Mouse (Mus musculus): Measurements from ENCODE around the gene Brwd1. TPM values are rescaled to one million over a fixed set of nuclear protein-coding genes. Genes with fewer than 3 reads are reported as not detected.
"Not testable (repeated sequence)": the region's sequence is repeated elsewhere in the genome, so short reads cannot be mapped to it uniquely, and the experiment has no call there.

The Brwd1 gene
- polyA plus RNA-seq, 1 experiment from 2014 or later = 240 TPM

GRCm38 (mm10) chr16:96009124-96009523 lies 73.2 kb downstream of the Brwd1 start:
- H3K9me3 ChIP-seq (ENCODE audit: control insufficient read depth, low read length); H3K27me3 ChIP-seq (ENCODE audit: control insufficient read depth, insufficient read depth, low read length); DNase-seq (ENCODE audit: low spot score); ATAC-seq (ENCODE audit: low FRiP score); H3K9ac ChIP-seq (ENCODE audit: low read depth, low read length); H3K4me1 ChIP-seq (replicated peaks; ENCODE audit: control insufficient read depth, insufficient read depth, low read length); H3K27ac ChIP-seq (ENCODE audit: low read depth, low read length); H3K36me3 ChIP-seq (ENCODE audit: control insufficient read depth, insufficient read depth, low read length); H3K4me3 ChIP-seq (ENCODE audit: low read depth, low read length); H3K4me2 ChIP-seq (replicated peaks; ENCODE audit: low read depth, low read length): not testable (repeated sequence)
- WGBS = no CpG with 5 or more reads among the region's 10 CpGs

GRCm38 (mm10) chr16:96004278-96004677 lies 78.0 kb downstream of the Brwd1 start:
- not testable (repeated sequence) for H3K9me3 ChIP-seq (ENCODE audit: control insufficient read depth, low read length); H3K27ac ChIP-seq (ENCODE audit: low read depth, low read length); H3K4me3 ChIP-seq (ENCODE audit: low read depth, low read length); H3K27me3 ChIP-seq (ENCODE audit: control insufficient read depth, insufficient read depth, low read length); H3K9ac ChIP-seq (ENCODE audit: low read depth, low read length); H3K4me2 ChIP-seq (replicated peaks; ENCODE audit: low read depth, low read length); DNase-seq (ENCODE audit: low spot score); H3K4me1 ChIP-seq (replicated peaks; ENCODE audit: control insufficient read depth, insufficient read depth, low read length); ATAC-seq (ENCODE audit: low FRiP score)
- peaks cover 13% of the 10 kb centered on the region; the same call in 1 of the 2 replicates for H3K36me3 ChIP-seq (ENCODE audit: control insufficient read depth, insufficient read depth, low read length)
- WGBS = no CpG with 5 or more reads among the region's 10 CpGs

- Histone ChIP-seq H3K36me3 (ENCODE audit: control insufficient read depth, insufficient read depth, low read length) (peaks cover 10% of the 10 kb centered on the region; the same call in 1 of the 2 replicates), H3K27me3 (ENCODE audit: control insufficient read depth, insufficient read depth, low read length) (no peaks in the 10 kb centered on the region), H3K4me2 (replicated peaks; ENCODE audit: low read depth, low read length) (no peak overlapping the region), H3K27ac (ENCODE audit: low read depth, low read length) (no peak overlapping the region), H3K4me1 (replicated peaks; ENCODE audit: control insufficient read depth, insufficient read depth, low read length) (no peaks in the 10 kb centered on the region), H3K4me3 (ENCODE audit: low read depth, low read length) (no peak overlapping the region), H3K9ac (ENCODE audit: low read depth, low read length) (no peak overlapping the region), H3K9me3 (ENCODE audit: control insufficient read depth, low read length) (no peaks in the 10 kb centered on the region)
- WGBS = 91% methylated on average over 5 of the region's 5 CpGs
- ATAC-seq (ENCODE audit: low FRiP score) = no peak
- DNase-seq (ENCODE audit: low spot score) = no peak
These were observed 83.0 kb downstream of the Brwd1 start for GRCm38 (mm10) chr16:95999291-95999690.

- H3K4me1 ChIP-seq (replicated peaks; ENCODE audit: control insufficient read depth, insufficient read depth, low read length) = no peaks in the 10 kb centered on the region
- H3K9me3 ChIP-seq (ENCODE audit: control insufficient read depth, low read length) = no peaks in the 10 kb centered on the region
- no peaks in the 10 kb centered on the region for H3K27me3 ChIP-seq (ENCODE audit: control insufficient read depth, insufficient read depth, low read length)
- H3K27ac ChIP-seq (ENCODE audit: low read depth, low read length) = no peak overlapping the region
- H3K4me2 ChIP-seq (replicated peaks; ENCODE audit: low read depth, low read length) = no peak overlapping the region
- H3K36me3 ChIP-seq (ENCODE audit: control insufficient read depth, insufficient read depth, low read length) = no peaks in the 10 kb centered on the region; the same call in 1 of the 2 replicates
- no peak overlapping the region for H3K4me3 ChIP-seq (ENCODE audit: low read depth, low read length)
- ATAC-seq (ENCODE audit: low FRiP score) (no peak), DNase-seq (ENCODE audit: low spot score) (no peak)
- no peak overlapping the region for H3K9ac ChIP-seq (ENCODE audit: low read depth, low read length)
- WGBS = 81% methylated on average over 7 of the region's 7 CpGs
These were observed 86.2 kb downstream of the Brwd1 start for GRCm38 (mm10) chr16:95996156-95996555.

GRCm38 (mm10) chr16:95994576-95994975 lies 87.8 kb downstream of the Brwd1 start:
- not testable (repeated sequence) for H3K4me2 ChIP-seq (replicated peaks; ENCODE audit: low read depth, low read length); H3K36me3 ChIP-seq (ENCODE audit: control insufficient read depth, insufficient read depth, low read length); H3K9ac ChIP-seq (ENCODE audit: low read depth, low read length); H3K4me3 ChIP-seq (ENCODE audit: low read depth, low read length); H3K9me3 ChIP-seq (ENCODE audit: control insufficient read depth, low read length); H3K27ac ChIP-seq (ENCODE audit: low read depth, low read length); H3K4me1 ChIP-seq (replicated peaks; ENCODE audit: control insufficient read depth, insufficient read depth, low read length); DNase-seq (ENCODE audit: low spot score); ATAC-seq (ENCODE audit: low FRiP score); H3K27me3 ChIP-seq (ENCODE audit: control insufficient read depth, insufficient read depth, low read length)
- 88% methylated on average over 4 of the region's 4 CpGs for WGBS

- Histone ChIP-seq H3K27me3 (ENCODE audit: control insufficient read depth, insufficient read depth, low read length) (no peaks in the 10 kb centered on the region), H3K4me2 (replicated peaks; ENCODE audit: low read depth, low read length) (no peak overlapping the region), H3K9ac (ENCODE audit: low read depth, low read length) (no peak overlapping the region), H3K9me3 (ENCODE audit: control insufficient read depth, low read length) (no peaks in the 10 kb centered on the region), H3K36me3 (ENCODE audit: control insufficient read depth, insufficient read depth, low read length) (no peaks in the 10 kb centered on the region; the same call in 1 of the 2 replicates), H3K4me1 (replicated peaks; ENCODE audit: control insufficient read depth, insufficient read depth, low read length) (no peaks in the 10 kb centered on the region), H3K27ac (ENCODE audit: low read depth, low read length) (no peak overlapping the region), H3K4me3 (ENCODE audit: low read depth, low read length) (no peak overlapping the region)
- ATAC-seq (ENCODE audit: low FRiP score) (no peak), DNase-seq (ENCODE audit: low spot score) (no peak)
- 67% methylated on average over 5 of the region's 5 CpGs for WGBS
These were observed 89.7 kb downstream of the Brwd1 start for GRCm38 (mm10) chr16:95992596-95992995.

- Histone ChIP-seq H3K9me3 (ENCODE audit: control insufficient read depth, low read length) (no peaks in the 10 kb centered on the region), H3K36me3 (ENCODE audit: control insufficient read depth, insufficient read depth, low read length) (no peaks in the 10 kb centered on the region), H3K9ac (ENCODE audit: low read depth, low read length) (peak overlapping the region; percentile 81), H3K27ac (ENCODE audit: low read depth, low read length) (peak overlapping the region; percentile 83), H3K4me2 (replicated peaks; ENCODE audit: low read depth, low read length) (peak overlapping the region; percentile 73), H3K4me3 (ENCODE audit: low read depth, low read length) (peak overlapping the region; percentile 80), H3K27me3 (ENCODE audit: control insufficient read depth, insufficient read depth, low read length) (no peaks in the 10 kb centered on the region), H3K4me1 (replicated peaks; ENCODE audit: control insufficient read depth, insufficient read depth, low read length) (no peaks in the 10 kb centered on the region)
- DNase-seq (ENCODE audit: low spot score) (peak; percentile 33), ATAC-seq (ENCODE audit: low FRiP score) (no peak)
- 11% methylated on average over 10 of the region's 10 CpGs for WGBS
These were observed 91.0 kb downstream of the Brwd1 start for GRCm38 (mm10) chr16:95991122-95991900.

- Histone ChIP-seq H3K4me3 (ENCODE audit: low read depth, low read length) (peak within 1 kb of the TSS; percentile 80), H3K9me3 (ENCODE audit: control insufficient read depth, low read length) (no peaks in the 10 kb centered on the region), H3K27me3 (ENCODE audit: control insufficient read depth, insufficient read depth, low read length) (no peaks in the 10 kb centered on the region), H3K27ac (ENCODE audit: low read depth, low read length) (peak within 1 kb of the TSS; percentile 83), H3K4me2 (replicated peaks; ENCODE audit: low read depth, low read length) (peak within 1 kb of the TSS; percentile 73), H3K9ac (ENCODE audit: low read depth, low read length) (peak within 1 kb of the TSS; percentile 81), H3K4me1 (replicated peaks; ENCODE audit: control insufficient read depth, insufficient read depth, low read length) (no peaks in the 10 kb centered on the region), H3K36me3 (ENCODE audit: control insufficient read depth, insufficient read depth, low read length) (no peaks in the 10 kb centered on the region)
- DNase-seq (ENCODE audit: low spot score) (peak; percentile 98), ATAC-seq (ENCODE audit: low FRiP score) (peak; percentile 95)
- WGBS = under 1% methylated on average over 60 of the region's 62 CpGs
These were observed 91.7 kb downstream of the Brwd1 start, which contains the start of gene Psmg1 for GRCm38 (mm10) chr16:95990462-95991121. Gene Psmg1 (minus strand): TSS chr16:95990960.

Measured in hindbrain, embryonic 11.5 days (tissue).